Mouse (Mus musculus) CH12.LX (cell line): Measurements from ENCODE around the gene Pnpla2.

Source experiments
- CTCF ChIP-seq, 2 experiments: IDR thresholded peaks in 1 of 2; conservative IDR thresholded peaks in 1 of 2; 2 replicates each; pipeline ENCODE4 v1.5.1; 2011 to 2012; ENCODE audit warnings: low read depth in 2 of 2, low read length in 2 of 2, improper control_type of control experiment in 1 of 2, inconsistent platforms in 1 of 2, mild to moderate bottlenecking in 1 of 2, moderate library complexity in 1 of 2
- E2F4 ChIP-seq: IDR thresholded peaks from 2 replicates; pipeline ENCODE4 v1.6.1; 2011; ENCODE audit warnings: low read depth, low read length, improper control_type of control experiment; ENCODE audit not compliant: insufficient replicate concordance
- EP300 ChIP-seq: IDR thresholded peaks from 2 replicates; pipeline ENCODE4 v1.6.1; 2011; ENCODE audit warnings: low read length, improper control_type of control experiment
- GABPA ChIP-seq: IDR thresholded peaks from 2 replicates; pipeline ENCODE4 v1.6.1; 2012; ENCODE audit warnings: low read depth, low read length, improper control_type of control experiment, inconsistent platforms; ENCODE audit not compliant: insufficient replicate concordance
- JUN ChIP-seq: IDR thresholded peaks from 2 replicates; pipeline ENCODE4 v1.6.1; 2011; ENCODE audit warnings: low read depth, mild to moderate bottlenecking, low read length, improper control_type of control experiment, moderate library complexity; ENCODE audit not compliant: insufficient read depth
- RAD21 ChIP-seq: IDR thresholded peaks from 2 replicates; pipeline ENCODE4 v1.6.1; 2011; ENCODE audit warnings: low read depth, mild to moderate bottlenecking, low read length, improper control_type of control experiment, moderate library complexity
- SMC3 ChIP-seq: IDR thresholded peaks from 2 replicates; pipeline ENCODE4 v1.6.1; 2011; ENCODE audit warnings: low read depth, low read length, improper control_type of control experiment

DNA sequence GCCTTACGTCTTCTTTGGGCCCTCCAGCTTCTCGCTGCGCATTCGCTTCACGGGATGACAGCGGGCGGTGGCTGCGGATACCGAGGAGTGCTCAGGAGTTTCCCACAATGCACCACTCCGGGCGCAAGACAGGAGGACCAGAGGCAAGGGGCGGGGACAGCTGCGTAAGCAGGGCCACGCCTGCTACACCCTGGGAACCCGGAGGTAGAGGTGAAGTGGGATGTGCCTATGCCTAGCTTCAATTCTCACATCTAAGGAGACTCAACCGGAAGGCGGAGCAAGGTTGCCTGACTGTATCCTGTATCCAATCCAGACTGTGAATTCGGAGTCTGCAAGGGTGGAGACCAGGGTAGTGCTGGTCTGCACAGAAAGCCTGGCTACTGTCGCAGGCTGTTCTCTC, 25.7 kb upstream of the Pnpla2 start, which contains the start of gene Cend1:
- TF ChIP-seq EP300: no peak
- no peak for TF ChIP-seq CTCF (conservative IDR thresholded peaks at IDR 0.05 in 1 of 2, IDR thresholded peaks at IDR 0.05 in 1 of 2; ENCODE audit: low read depth in 2 of 2, low read length in 2 of 2)
- no peak for TF ChIP-seq E2F4
- no peak for TF ChIP-seq GABPA
- TF ChIP-seq SMC3: no peak
- no peak for TF ChIP-seq JUN
- no peak for TF ChIP-seq RAD21
